Mouse (Mus musculus) gastrocnemius, postnatal 36 days (tissue): ENCODE data around the gene Erfe. TPM values are rescaled to one million over a fixed set of nuclear protein-coding genes. Genes with fewer than 3 reads are reported as not detected.
A peak's percentile ranks its signal among the peaks of the same experiment; 100 is the strongest.

ENCODE experiments used
- DNase-seq, 2 experiments: peaks; one replicate each; pipeline ENCODE4 v3.0.0; 2022
- intact Hi-C: fragments of 180-260 bp; cut with DNase I; formaldehyde crosslinking; loops from one replicate; pipeline ENCODE4 v1.15.1; 2025
- long read RNA-seq, 2 experiments: library from polyadenylated mRNA; stranded (forward); transcript quantifications; one replicate each; pipeline ENCODE4 v2.0.0; 2021
- total RNA-seq, 2 experiments: library from RNA; stranded (reverse); gene quantifications; 2 replicates each; pipeline ENCODE4 v1.2.3; 2021

The Erfe gene
- 1 to 10 TPM; 1.8 to 2.1 TPM for total RNA-seq
- long read RNA-seq, experiment 1, partial matches to known transcripts = 0 of 2 reads
- long read RNA-seq, experiment 1, other reads (novel, unspliced or antisense) = 2 of 2 reads
- long read RNA-seq, experiment 2, partial matches to known transcripts = 0 of 1 reads
- long read RNA-seq, experiment 2, other reads (novel, unspliced or antisense) = 1 of 1 reads

DNA sequence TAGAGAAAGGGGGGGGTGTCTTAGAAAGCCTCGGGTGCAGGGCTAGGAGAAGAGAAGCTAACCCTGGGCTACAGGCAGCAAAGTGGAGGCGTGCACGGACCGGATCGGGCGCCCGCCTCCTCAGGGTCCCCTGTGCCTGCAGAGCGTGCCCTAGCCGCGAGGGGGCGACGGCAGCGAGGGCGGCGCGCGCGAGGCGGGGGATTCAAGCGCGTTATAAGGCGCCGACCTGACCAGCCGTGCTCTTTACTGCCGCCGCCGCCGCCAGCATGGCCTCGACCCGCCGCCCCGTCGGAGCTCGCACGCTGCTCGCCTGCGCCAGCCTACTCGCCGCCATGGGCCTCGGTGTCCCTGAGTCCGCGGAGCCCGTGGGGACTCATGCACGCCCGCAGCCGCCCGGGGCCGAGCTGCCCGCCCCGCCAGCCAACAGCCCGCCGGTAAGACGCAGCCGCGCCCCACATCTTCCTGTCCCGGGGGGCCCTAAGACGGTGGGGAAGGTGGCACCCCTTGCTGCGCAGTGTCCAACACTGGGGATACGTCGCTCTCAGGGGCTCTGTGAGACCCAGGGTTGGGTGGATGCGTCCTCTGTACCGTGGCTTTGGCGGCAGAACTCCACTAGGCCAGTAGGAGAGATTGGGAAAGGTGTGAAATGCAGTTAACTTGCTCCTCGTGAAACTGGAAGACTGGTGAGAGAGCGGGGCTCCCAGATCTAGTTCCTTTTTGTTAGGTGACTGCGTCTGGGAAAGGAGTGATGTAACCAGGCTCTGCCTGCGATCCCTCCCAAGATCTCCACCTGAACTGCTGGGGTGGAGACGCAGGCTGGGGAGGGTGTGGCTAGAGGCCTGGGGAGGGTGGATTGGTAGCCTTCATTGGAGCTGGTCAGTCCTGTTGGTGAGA, at the start of gene Erfe:
Gene Erfe, plus strand, starts transcription at position 216 of the 894 bp plus-strand sequence.
- peak; percentile 63 to 68 for DNase-seq
- intact Hi-C loops = no loop called here

GRCm38 (mm10) chr1:91317656-91318055, 48.6 kb upstream of the Erfe start:
- DNase-seq = no peak
- intact Hi-C loops = no loop called here

DNA sequence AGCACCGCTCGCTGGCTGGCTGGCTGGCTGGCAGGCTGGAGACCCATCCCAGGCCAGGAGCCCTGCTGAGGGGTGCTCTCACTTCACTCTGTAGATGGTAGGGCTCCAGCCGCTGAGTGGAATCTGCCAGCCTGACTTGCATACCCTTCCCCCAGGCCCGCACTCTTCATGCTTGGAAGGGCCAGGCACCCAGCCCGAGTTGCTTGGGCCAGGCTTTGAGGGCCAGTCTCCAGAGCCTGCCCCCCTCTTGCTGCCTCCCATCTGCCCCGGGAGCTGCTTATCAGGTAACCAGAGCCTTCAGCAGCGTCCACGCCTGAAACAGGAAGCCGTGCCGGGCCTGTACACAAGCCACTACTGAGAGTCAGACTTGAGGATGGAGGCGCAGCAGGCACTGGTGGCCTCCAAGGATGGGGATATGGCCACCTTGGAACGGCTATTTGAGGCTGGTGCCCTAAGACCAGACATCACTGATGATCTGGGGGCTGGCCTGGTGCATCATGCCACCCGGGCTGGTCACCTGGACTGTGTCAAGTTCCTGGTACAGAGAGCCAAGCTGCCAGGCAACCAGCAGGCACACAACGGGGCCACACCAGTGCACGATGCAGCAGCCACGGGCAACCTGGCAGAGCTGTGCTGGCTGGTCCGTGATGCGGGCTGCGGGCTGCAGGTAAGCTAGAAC, 44.3 kb upstream of the Erfe start, which contains the start of gene Espnl:
Gene Espnl, plus strand, starts transcription at position 316 of the 679 bp plus-strand sequence.
- intact Hi-C loops = no loop called here
- no peak for DNase-seq

DNA sequence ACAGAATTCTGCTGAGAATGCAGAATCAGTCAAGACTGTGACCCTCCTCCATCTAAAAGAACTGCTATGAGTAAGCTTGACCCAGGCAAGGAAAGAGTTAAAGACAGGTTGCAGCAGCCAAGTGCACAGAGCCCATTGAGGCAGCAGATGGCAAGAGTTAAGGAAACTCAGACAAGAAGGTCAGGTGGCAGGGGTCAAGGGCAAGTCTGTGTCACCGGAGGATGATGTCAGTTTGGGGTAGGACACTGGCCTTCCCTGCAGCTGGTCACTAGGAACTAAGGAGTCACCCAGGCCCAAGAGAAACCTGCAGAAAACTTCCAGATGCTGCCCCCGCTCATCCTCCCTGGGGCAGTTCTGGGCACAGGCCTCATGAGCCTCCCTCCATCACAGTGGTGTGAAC, 41.6 kb upstream of the Erfe start:
- intact Hi-C loops = no loop called here
- DNase-seq = no peak

- DNase-seq = no peak
- intact Hi-C loops = no loop called here
Measured at GRCm38 (mm10) chr1:91325488-91326042, 40.7 kb upstream of the Erfe start.

GRCm38 (mm10) chr1:91332102-91332501, 34.1 kb upstream of the Erfe start:
- intact Hi-C loops = no loop called here

DNA sequence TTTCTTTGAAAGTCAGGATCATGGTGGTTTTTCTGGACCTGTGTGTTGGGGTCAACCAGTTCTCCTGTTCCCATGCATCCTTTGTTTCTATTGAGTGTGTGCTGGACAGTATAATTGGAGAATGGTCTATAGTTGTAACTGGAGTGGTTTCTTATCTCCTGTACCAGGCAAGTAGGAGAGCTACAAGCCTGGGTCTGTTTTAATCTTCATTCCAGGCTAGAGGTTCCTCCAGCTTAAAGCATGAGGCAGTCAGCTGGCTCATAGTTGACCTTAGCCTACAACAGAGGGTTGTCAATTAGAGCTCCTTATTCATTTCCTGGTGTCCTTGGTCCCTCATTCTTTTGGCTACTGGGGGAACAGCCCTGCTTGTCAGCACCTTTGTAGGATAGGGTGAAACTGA, 32.6 kb upstream of the Erfe start:
- intact Hi-C loops = no loop called here
- no peak for DNase-seq

More at GRCm38 (mm10) chr1:91332102-91332501, 34.1 kb upstream of the Erfe start:
- DNase-seq = no peak

GRCm38 (mm10) chr1:91337355-91337754, 28.9 kb upstream of the Erfe start:
- intact Hi-C loops = no loop called here
- DNase-seq = no peak

- intact Hi-C loops = no loop called here
- no peak for DNase-seq
Measured at GRCm38 (mm10) chr1:91344001-91344400, 22.2 kb upstream of the Erfe start.

DNA sequence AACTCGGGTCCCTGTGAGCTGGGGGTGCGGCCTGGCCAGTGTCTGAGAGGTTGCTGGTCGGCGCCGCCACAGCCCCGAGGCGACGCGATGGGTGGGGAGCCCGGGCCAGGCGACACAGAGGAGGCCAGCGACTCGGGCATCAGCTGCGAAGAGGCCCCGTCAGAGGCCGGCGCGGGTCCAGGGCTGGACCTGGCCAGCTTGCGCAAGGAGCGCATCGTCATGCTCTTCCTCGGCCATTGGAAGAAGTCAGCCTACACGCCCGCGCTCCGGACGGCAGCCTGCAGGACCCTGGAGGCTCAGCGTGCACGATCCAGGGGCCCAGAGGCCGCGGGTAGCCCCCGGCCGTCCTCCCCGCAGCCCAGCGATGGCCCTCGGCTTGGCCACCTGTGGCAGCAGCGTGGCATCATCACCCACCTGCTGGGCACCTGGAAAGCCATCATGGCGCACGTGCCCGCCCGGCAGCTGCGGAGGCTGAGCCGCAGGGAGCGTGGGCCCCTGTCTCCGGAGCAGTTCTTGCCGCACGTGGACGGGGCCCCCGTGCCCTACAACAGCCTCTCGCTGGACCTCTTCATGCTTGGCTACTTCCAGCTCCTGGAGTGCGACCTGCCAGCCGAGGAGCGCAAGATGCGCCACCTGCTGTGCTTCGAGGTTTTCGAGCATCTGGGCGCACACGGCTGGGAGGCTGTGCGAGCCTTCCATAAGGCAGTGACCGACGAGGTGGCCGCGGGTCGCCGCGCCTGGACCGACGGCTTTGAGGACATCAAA, 21.1 kb upstream of the Erfe start:
- intact Hi-C loops = loop anchor here (5.0 kb wide), 2 partner anchors 37 to 137 kb away; no protein-coding TSS in a partner anchor
- DNase-seq = no peak

GRCm38 (mm10) chr1:91346892-91347291, 19.3 kb upstream of the Erfe start:
- DNase-seq = peak; percentile 47 to 55
- intact Hi-C loops = loop anchor here (5.0 kb wide), 2 partner anchors 35 to 135 kb away; no protein-coding TSS in a partner anchor

GRCm38 (mm10) chr1:91350841-91351240, 15.4 kb upstream of the Erfe start, which contains the start of gene Klhl30:
Gene Klhl30, plus strand, starts transcription at chr1:91351016.
- intact Hi-C loops = no loop called here
- DNase-seq = no peak

GRCm38 (mm10) chr1:91351249-91351648, 15.0 kb upstream of the Erfe start:
- intact Hi-C loops = no loop called here
- no peak for DNase-seq

DNA sequence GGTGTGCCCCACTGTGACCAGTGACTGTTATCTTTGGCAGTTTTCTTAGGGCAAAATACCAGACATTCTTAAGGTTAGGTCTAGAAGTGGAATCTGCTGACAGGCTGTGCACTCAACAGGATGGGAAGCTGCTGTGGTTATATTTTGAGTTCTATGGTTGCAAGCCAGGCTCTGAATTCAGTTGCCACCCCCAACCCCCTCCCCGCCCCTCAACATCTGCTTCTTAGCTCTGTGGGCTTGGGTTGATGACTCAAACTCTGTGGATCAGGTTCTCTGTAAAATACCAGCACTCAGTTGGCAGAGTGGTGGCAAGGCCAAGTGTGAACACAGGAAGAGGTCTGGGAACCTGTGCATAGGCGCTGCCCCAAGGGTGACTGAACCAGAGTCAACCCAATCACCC, 14.0 kb upstream of the Erfe start:
- intact Hi-C loops = no loop called here
- DNase-seq = no peak

GRCm38 (mm10) chr1:91356105-91356504, 10.1 kb upstream of the Erfe start:
- DNase-seq = no peak
- intact Hi-C loops = no loop called here

GRCm38 (mm10) chr1:91362113-91362512, 4.1 kb upstream of the Erfe start:
- intact Hi-C loops = no loop called here
- no peak for DNase-seq

DNA sequence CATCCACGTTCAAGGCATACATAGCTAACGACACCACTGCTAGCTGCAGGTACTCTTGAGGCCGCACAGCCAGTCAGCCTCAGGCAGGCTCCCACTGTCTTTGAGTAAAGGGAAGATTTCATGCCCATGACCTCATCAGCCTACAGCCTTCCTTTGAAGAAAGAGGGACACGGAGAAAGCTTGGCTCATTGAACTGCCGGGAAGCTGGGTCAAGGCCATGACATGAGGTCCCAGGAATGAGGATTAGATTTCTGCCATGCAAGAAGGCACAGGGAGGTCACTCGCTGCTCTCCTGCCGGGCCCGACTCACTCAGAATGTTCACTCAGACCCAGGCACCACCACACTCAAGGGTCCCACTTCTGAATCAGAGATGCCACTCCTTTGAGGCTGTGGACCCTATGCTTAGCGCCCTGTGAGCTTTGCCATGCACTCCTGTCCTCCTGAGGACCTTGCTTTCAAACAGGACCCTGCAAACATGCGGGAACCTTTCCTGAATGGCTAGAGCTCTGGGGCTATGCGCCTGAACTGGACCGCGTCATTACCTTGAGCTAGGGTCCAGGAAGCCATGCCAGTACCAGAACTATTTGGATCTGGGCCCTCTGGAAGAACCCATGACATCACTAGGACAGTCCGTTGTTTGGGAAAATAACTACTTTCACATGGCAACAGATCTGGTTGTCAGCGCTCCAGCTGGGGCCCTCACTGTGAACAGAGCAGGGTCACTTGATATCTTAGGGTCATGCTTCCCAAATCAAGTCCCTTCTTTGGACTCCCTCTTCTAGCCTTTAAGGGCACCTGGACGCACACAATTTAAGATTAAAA, 1.2 kb upstream of the Erfe start:
- no peak for DNase-seq
- intact Hi-C loops = no loop called here

- no peak for DNase-seq
- intact Hi-C loops = no loop called here
Measured at GRCm38 (mm10) chr1:91365816-91366214, 415 bp upstream of the Erfe start.

GRCm38 (mm10) chr1:91367295-91367694, 1.1 kb downstream of the Erfe start:
- no peak for DNase-seq
- intact Hi-C loops = no loop called here
